Mouse (Mus musculus) cerebellum, adult 2 months (tissue): ENCODE measurements around the gene Rasgef1c.

Experiments
- CTCF ChIP-seq: fragments of 200-500 bp; IDR thresholded peaks from 2 replicates; pipeline ENCODE4 v1.5.1; 2011; ENCODE audit warnings: low read depth, mild to moderate bottlenecking, control low read depth, low read length, moderate library complexity, borderline replicate concordance; ENCODE audit not compliant: insufficient read depth
- POLR2A ChIP-seq: fragments of 200-500 bp; IDR thresholded peaks from 2 replicates; pipeline ENCODE4 v1.6.1; 2011; ENCODE audit warnings: low read length, control low read depth, borderline replicate concordance; ENCODE audit not compliant: insufficient read depth

DNA sequence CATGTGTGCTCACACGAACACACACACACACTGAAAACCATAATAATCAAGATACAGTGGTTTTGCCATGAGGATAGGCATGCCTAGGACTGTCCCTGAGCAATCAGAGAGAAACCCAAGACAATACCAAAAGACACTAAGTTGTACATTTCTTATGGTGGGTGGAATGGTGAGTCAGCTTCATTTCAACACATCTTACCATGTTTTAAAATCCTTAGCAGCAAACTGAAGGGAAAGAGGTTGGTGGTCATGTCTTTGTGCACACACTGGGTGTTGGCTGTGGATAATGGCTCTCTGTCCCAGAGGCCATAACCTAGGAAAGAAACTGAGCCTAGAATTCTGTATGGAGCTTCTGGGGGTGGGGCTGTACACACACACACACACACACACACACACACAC lies 32.2 kb downstream of the Rasgef1c start:
- TF ChIP-seq CTCF (no peak), POLR2A (no peak)
